Mouse (Mus musculus) frontal cortex, postnatal 25 days (tissue): ENCODE results near the gene Snx32.
"Not testable (repeated sequence)": the region's sequence is repeated elsewhere in the genome, so short reads cannot be mapped to it uniquely, and the experiment has no call there.

Experiments used
- DNase-seq, 2 experiments: peaks; one replicate each; pipeline ENCODE4 v3.0.0; 2022; ENCODE audit warnings: low spot score in 2 of 2

Gene Snx32

GRCm38 (mm10) chr19:5512091-5513004 is 2.0 kb upstream of the Snx32 start:
- no peak for DNase-seq

- DNase-seq = no peak
These were observed 815 bp upstream of the Snx32 start for GRCm38 (mm10) chr19:5511074-5511632.

GRCm38 (mm10) chr19:5503687-5504086 is 6.7 kb downstream of the Snx32 start, which contains the start of gene 1700020D05Rik:
TSS of gene 1700020D05Rik (minus strand) at chr19:5503787.
- DNase-seq = no peak

GRCm38 (mm10) chr19:5500330-5500875 is 9.9 kb downstream of the Snx32 start:
- DNase-seq = no peak

GRCm38 (mm10) chr19:5496052-5496370 is 14.3 kb downstream of the Snx32 start:
- no peak for DNase-seq

DNA sequence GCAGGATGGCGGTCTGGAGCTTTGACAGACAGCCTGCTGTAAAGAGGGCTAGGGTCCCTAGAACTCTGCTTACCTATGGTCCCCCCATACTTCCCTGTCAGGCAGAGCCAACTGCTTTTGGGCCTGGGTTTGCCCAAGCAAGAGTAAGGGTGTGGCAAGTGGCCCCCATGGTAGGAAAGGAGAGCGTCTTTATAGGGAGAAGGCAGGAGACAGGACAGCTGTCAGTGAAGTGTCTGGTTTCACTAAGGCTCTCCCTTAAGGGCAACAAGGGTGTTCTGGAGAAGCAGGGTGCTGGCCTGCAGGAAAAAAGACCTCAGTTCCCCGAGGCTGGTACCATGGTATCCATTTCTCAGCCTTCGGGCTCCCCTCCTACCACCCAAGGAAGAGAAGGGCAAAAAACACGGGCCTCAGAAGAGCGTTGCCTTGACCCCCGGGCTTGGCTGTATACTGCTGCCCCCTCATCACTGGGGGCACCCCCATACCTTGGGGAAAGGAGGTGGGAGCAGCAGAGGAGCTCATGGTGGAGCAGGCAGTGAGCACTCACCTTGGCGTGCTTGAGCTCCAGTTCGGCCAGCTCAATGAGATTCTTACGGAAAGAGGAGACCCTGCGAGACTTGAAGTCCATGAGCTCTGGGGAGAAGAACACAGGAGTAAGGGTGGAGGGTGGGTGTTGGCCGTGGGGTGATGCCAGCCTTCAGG is 14.8 kb downstream of the Snx32 start:
- DNase-seq = no peak

DNA sequence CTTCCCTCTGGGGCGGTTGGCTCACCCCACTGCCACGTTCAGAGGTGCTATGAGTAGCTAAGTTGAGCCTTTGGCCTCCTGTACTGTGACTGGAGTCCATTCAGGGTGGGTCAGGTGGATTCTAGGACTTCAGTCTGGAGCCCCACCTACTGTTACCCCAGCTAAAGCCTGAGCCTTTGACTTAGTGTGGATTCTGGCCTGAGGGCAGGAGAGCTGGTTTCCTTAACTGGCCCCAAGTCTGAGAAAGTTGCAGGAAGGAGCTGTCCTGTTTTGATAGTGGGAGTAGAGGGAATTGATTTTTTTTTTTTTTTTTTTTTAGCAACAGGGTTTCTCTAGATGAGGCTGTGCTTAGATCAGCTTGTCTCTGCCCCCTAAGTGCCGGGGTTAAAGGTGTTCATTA is 16.0 kb downstream of the Snx32 start:
- no peak for DNase-seq

GRCm38 (mm10) chr19:5493301-5493721 is 17.0 kb downstream of the Snx32 start:
- not testable (repeated sequence) for DNase-seq

DNA sequence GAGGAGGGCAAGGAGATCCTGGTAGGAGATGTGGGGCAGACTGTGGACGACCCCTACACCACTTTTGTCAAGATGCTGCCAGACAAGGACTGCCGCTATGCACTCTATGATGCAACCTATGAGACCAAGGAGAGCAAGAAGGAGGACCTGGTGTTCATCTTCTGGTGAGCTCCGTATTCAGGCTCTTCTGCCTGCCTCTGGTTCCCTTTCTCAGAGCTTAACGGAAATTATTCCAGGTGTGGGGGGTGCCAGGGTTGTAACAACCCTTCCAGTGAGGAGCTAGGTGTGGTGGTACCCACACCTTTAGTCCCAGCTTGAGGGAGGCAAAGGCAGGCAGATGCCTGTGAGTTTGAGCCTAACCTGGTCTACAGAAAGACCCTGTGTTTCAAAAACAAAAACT is 17.7 kb downstream of the Snx32 start:
- DNase-seq = no peak

- DNase-seq = peak; percentile 54 to 64
These were observed 19.2 kb downstream of the Snx32 start for GRCm38 (mm10) chr19:5490898-5491708.

- DNase-seq = peak; percentile 88 to 93
These were observed 19.9 kb downstream of the Snx32 start, which contains the start of gene Cfl1 for GRCm38 (mm10) chr19:5490313-5490897. TSS of gene Cfl1 (plus strand) at chr19:5490455.

- DNase-seq = not testable (repeated sequence)
These were observed 20.6 kb downstream of the Snx32 start for GRCm38 (mm10) chr19:5489721-5490120.

- peak; percentile 97 for DNase-seq
These were observed 21.3 kb downstream of the Snx32 start for GRCm38 (mm10) chr19:5488878-5489571.

- peak; percentile 92 to 94 for DNase-seq
These were observed 22.4 kb downstream of the Snx32 start, which contains the start of gene Mus81 for GRCm38 (mm10) chr19:5487768-5488550. TSS of gene Mus81 (minus strand) at chr19:5488402.

GRCm38 (mm10) chr19:5486771-5487170 is 23.6 kb downstream of the Snx32 start:
- no peak for DNase-seq

DNA sequence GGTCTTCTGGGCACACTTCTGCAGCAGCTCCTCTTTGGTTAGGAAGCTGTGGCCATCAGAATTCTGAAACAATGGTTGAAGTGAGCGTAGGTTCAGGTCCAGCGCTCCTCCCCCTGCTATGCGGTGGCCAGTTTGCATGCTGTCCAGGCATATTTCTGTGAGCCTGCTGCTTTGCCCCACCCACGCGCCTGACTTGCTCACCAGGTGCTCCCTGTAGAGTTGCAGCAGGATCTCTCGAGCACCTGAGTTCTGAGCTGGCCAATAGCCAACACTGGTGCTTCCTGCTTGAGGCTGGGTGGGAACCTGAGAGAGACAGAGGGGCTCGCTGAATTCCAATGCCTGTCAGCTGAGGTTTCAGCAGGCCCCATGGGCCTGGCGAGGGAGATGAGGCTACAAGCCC is 24.1 kb downstream of the Snx32 start:
- no peak for DNase-seq

GRCm38 (mm10) chr19:5485821-5486220 is 24.5 kb downstream of the Snx32 start:
- DNase-seq = no peak

DNA sequence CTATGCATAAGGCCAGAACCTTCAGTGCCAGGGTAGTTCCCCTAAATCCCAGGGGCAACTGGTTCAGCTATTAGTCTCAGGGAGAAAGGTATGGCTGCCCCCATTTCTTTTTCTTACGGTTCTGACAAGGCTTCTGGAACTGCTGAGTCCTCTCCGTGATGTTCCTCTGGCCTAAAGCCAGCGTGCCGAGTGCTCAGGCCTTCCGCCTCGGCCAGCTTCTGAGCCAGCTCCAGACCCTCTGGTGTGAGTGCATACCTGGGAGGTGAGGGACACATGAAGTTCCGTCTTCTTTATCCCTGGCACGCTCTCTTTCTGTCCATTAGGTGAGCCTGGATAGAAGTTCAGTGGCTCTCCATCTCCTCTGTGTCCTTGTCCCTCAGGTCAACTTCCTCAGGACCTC is 25.0 kb downstream of the Snx32 start:
- no peak for DNase-seq

DNA sequence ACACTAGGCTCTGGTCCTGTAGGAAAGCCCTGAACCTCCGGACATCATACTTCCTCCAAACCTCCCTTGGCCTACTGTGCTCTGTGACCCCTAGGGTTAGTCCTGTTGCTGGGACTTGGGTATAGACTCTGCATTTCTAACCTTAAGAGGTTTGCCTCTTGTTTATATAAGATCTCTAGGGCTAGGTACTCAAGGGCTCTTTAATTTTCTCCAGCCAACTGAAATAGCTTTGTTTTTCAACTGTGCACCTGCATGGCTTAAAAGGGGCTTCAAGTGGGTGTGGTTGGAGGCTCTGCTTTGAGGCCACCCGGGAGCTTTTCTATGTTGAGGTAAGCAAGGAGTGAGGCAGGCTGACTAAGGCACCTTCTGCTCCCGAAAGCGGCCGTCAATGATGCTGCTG is 25.8 kb downstream of the Snx32 start:
- no peak for DNase-seq
